Mouse (Mus musculus): ENCODE results near the gene Zfand3. TPM values are rescaled to one million over a fixed set of nuclear protein-coding genes. Genes with fewer than 3 reads are reported as not detected.

Zfand3 gene
- total and polyA plus RNA-seq, 3 experiments: 23.2 to 44.0 (median 23.5) TPM

DNA sequence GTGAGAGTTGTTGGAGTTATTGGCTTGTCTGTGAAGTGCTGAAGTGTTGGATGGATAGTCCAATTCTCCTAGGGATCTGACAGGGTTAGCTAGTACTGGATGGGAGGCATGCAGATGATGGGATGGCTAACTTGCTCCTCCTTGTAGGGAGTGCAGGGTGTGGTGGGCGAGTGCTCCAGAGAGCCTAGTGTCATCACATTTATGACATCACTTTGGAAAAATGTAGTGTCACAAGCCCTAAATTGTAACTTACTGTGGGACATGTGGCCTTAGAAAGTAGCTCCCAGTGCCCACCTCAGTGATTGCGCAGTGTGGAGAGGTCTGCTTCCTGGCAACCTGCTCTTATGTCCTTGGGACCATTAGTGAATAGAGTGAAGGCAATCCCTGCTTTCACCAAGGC is 2.3 kb downstream of the Zfand3 start:
- DNase-seq (ENCODE audit: extremely low read depth): no peak
- Histone ChIP-seq H3K27me3 (replicated peaks) (no peaks in the 10 kb centered on the region), H3K4me2 (ENCODE audit: insufficient read depth, low read depth, poor library complexity, severe bottlenecking) (no peak overlapping the region), H3K9me3 (replicated peaks; ENCODE audit: low read length) (no peaks in the 10 kb centered on the region), H3K27ac (ENCODE audit: insufficient read depth, low read depth) (no peak overlapping the region), H3K9ac (ENCODE audit: insufficient read depth, low read depth) (no peak overlapping the region), H3K4me3 (replicated peaks in 1 of 3; ENCODE audit: low read depth in 2 of 3, low read length in 2 of 3, poor library complexity in 1 of 3) (no peak overlapping the region), H3K4me1 (ENCODE audit: control insufficient read depth in 1 of 2, insufficient read depth in 2 of 2) (peaks cover 6 to 38% of the 10 kb centered on the region in 2 experiments; a peak in 3 of 4 replicates), H3K36me3 (replicated peaks in 1 of 2; ENCODE audit: control insufficient read depth in 1 of 2, insufficient read depth in 1 of 2, low read length in 1 of 2) (peaks cover 0 to 26% of the 10 kb centered on the region in 2 experiments), H3K79me2 (replicated peaks; ENCODE audit: control insufficient read depth, extremely low read depth, insufficient read depth, poor library complexity, severe bottlenecking) (peaks cover 11% of the 10 kb centered on the region)
- no peak for TF ChIP-seq POLR2A (IDR thresholded peaks at IDR 0.05; ENCODE audit: low read depth, low read length)
- TF ChIP-seq ETS1 (conservative IDR thresholded peaks at IDR 0.05; ENCODE audit: low read depth, low read length): no peak
- TF ChIP-seq ZC3H11A (IDR thresholded peaks at IDR 0.05; ENCODE audit: low read depth, low read length): no peak
- TF ChIP-seq ZNF384 (IDR thresholded peaks at IDR 0.05; ENCODE audit: low read depth, low read length): no peak
- no peak for TF ChIP-seq RCOR1 (conservative IDR thresholded peaks at IDR 0.05; ENCODE audit: low read depth, low read length)
- TF ChIP-seq KAT2A (IDR thresholded peaks at IDR 0.05; ENCODE audit: insufficient replicate concordance, low read length): no peak
- TF ChIP-seq MEF2A (IDR thresholded peaks at IDR 0.05; ENCODE audit: borderline replicate concordance, low read depth, low read length): no peak
- no peak for TF ChIP-seq CHD1 (IDR thresholded peaks at IDR 0.05; ENCODE audit: low read depth, low read length)
- no peak for TF ChIP-seq TBP (conservative IDR thresholded peaks at IDR 0.05; ENCODE audit: low read depth, low read length)
- no peak for TF ChIP-seq MAX (IDR thresholded peaks at IDR 0.05; ENCODE audit: low read length)
- TF ChIP-seq ZKSCAN1 (IDR thresholded peaks at IDR 0.05; ENCODE audit: borderline replicate concordance, low read depth, low read length): no peak
- no peak for TF ChIP-seq IRF4 (IDR thresholded peaks at IDR 0.05; ENCODE audit: low read depth, low read length)
- no peak for TF ChIP-seq POLR2AphosphoS2 (IDR thresholded peaks at IDR 0.05; ENCODE audit: low read depth, low read length)
- TF ChIP-seq BHLHE40 (IDR thresholded peaks at IDR 0.05; ENCODE audit: low read depth, low read length): no peak
- no peak for TF ChIP-seq PAX5 (IDR thresholded peaks at IDR 0.05; ENCODE audit: low read length)
- no peak for TF ChIP-seq GABPA (IDR thresholded peaks at IDR 0.05; ENCODE audit: insufficient replicate concordance, low read depth, low read length)
- TF ChIP-seq MXI1 (IDR thresholded peaks at IDR 0.05; ENCODE audit: low read depth, low read length): no peak
- no peak for TF ChIP-seq HCFC1 (IDR thresholded peaks at IDR 0.05; ENCODE audit: low read depth, low read length)
- dilution Hi-C loops (cut with MboI; ENCODE audit: extremely low pct_ligation_motif_present, extremely low pct_unique_long_range_greater_than_20kb, low sequenced_read_pairs): no loop called here
- in situ Hi-C loops (cut with MboI; ENCODE audit: low pct_ligation_motif_present, low pct_unique_long_range_greater_than_20kb, low sequenced_read_pairs): no loop called here

DNA sequence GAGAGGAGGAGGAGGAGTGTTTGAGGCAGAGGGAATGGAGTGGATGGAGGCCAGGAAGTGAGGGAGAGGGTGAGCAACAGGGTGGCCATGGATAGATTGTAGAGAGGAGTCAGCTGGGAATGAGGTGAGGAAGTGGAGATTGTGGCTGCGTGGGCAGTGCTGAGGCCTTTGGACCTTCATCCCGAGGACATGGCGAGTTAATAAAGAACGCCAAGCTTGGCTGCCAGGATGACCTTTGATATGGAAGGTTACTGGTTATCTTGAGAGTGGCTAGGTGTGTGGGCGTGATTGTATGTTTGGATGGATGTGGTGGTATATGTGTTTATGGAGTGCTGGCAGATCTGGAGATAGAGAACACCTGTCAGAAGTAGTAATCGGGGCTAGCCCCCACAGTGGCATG is 3.4 kb downstream of the Zfand3 start:
- peaks cover 0 to 33% of the 10 kb centered on the region in 2 experiments for H3K36me3 ChIP-seq (replicated peaks in 1 of 2; ENCODE audit: control insufficient read depth in 1 of 2, insufficient read depth in 1 of 2, low read length in 1 of 2)
- no peak overlapping the region for H3K4me3 ChIP-seq (replicated peaks in 1 of 3; ENCODE audit: low read depth in 2 of 3, low read length in 2 of 3, poor library complexity in 1 of 3)
- in situ Hi-C loops (cut with MboI; ENCODE audit: low pct_ligation_motif_present, low pct_unique_long_range_greater_than_20kb, low sequenced_read_pairs) (no loop called here), dilution Hi-C loops (cut with MboI; ENCODE audit: extremely low pct_ligation_motif_present, extremely low pct_unique_long_range_greater_than_20kb, low sequenced_read_pairs) (no loop called here)
- no peaks in the 10 kb centered on the region for H3K27me3 ChIP-seq (replicated peaks)
- TF ChIP-seq BHLHE40 (IDR thresholded peaks at IDR 0.05; ENCODE audit: low read depth, low read length) (no peak), HCFC1 (IDR thresholded peaks at IDR 0.05; ENCODE audit: low read depth, low read length) (no peak), GABPA (IDR thresholded peaks at IDR 0.05; ENCODE audit: insufficient replicate concordance, low read depth, low read length) (no peak), ZMIZ1 (IDR thresholded peaks at IDR 0.05; ENCODE audit: low read depth, low read length) (no peak), USF1 (IDR thresholded peaks at IDR 0.05; ENCODE audit: low read depth, low read length) (no peak), RCOR1 (conservative IDR thresholded peaks at IDR 0.05; ENCODE audit: low read depth, low read length) (no peak), MXI1 (IDR thresholded peaks at IDR 0.05; ENCODE audit: low read depth, low read length) (no peak), JUND (conservative IDR thresholded peaks at IDR 0.05; ENCODE audit: low read depth, low read length) (no peak), POLR2A (IDR thresholded peaks at IDR 0.05; ENCODE audit: low read depth, low read length) (no peak), JUN (IDR thresholded peaks at IDR 0.05; ENCODE audit: insufficient read depth, low read depth, low read length) (no peak)
- peaks cover 12% of the 10 kb centered on the region for H3K79me2 ChIP-seq (replicated peaks; ENCODE audit: control insufficient read depth, extremely low read depth, insufficient read depth, poor library complexity, severe bottlenecking)
- no peaks in the 10 kb centered on the region for H3K9me3 ChIP-seq (replicated peaks; ENCODE audit: low read length)
- peaks cover 6 to 38% of the 10 kb centered on the region in 2 experiments; a peak in 3 of 4 replicates for H3K4me1 ChIP-seq (ENCODE audit: control insufficient read depth in 1 of 2, insufficient read depth in 2 of 2)
- no peak overlapping the region for H3K27ac ChIP-seq (ENCODE audit: insufficient read depth, low read depth)
- DNase-seq (ENCODE audit: extremely low read depth): no peak
- no peak overlapping the region for H3K9ac ChIP-seq (ENCODE audit: insufficient read depth, low read depth)
- no peak overlapping the region for H3K4me2 ChIP-seq (ENCODE audit: insufficient read depth, low read depth, poor library complexity, severe bottlenecking)
